Mouse (Mus musculus): ENCODE measurements at regions not wholly inside any gene's neighbourhood (a gene's known extent, or its start where the extent isn't known, plus 50 kb on each side); places are given as distances from the start of the nearest gene placed in this dataset.
"Not testable (repeated sequence)": the region's sequence is repeated elsewhere in the genome, so short reads cannot be mapped to it uniquely, and the experiment has no call there.

GRCm38 (mm10) chr10:119146342-119146741, 93.5 kb downstream of the Cand1 start:
- no peak for DNase-seq (ENCODE audit: low spot score in 2 of 2)

GRCm38 (mm10) chr10:119142866-119143265, 97.0 kb downstream of the Cand1 start:
- no peak for DNase-seq (ENCODE audit: low spot score in 2 of 2)

- no peak for DNase-seq (ENCODE audit: low spot score in 2 of 2)
These were observed 97.5 kb downstream of the Cand1 start for GRCm38 (mm10) chr10:119142307-119142706.

- no peak for DNase-seq (ENCODE audit: low spot score in 2 of 2)
These were observed 101.6 kb downstream of the Cand1 start for GRCm38 (mm10) chr10:119138237-119138636.

DNA sequence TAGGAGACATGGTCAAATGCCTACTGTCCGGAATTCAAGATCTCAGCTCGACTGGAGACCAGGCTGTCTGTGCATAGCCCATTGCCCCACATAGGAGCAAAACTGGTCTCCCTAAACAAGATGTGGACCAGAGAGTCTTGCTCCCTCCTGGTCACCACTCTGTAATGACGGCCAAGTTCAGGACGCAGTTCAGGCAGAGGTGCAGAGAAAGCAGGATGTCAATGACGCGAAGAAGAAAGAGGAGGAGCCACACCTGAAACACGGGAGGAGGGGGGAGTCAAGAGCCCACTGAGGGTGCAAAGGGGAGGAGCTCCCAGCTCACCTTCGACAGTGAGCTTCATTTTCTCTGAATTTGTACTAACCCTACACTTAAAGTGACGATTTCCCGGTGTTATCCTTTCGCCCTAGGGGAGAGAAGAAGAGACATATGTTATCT, 104.3 kb downstream of the Cand1 start:
- no peak for DNase-seq (ENCODE audit: low spot score in 2 of 2)

DNA sequence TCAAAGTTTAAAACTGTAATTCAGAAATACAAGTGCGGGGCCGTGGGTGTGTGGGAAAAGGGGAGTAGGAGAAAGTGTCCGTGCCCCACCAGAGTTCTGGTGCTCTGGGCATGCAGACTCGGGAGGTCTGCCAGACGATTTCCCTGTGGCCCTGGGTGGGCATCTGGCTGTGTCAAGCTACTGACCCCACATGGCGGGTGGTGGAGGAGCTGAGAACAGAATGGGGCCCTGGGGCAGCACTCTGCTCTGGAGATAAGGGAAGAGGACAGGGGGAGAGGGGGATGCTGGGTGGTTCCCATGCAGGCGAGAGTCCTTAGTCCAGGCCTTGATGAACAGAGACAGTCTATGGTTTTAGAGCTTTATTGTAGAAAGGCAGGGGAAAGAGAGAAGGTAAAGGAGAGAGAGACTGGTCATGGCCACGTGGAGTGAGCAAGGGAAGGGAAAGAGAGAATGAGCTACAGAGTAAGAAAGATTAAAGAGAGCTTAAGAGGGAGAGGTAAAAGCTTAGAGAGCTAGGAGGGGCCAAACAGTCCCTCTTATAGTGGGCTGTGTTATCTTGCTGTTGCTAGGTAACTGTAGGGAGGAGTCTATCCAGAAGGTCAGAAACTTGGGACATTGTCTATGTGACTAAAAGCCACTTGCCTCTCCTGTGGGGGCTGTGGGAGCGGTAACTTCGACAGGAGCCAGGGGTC, 104.9 kb downstream of the Cand1 start:
- no peak for DNase-seq (ENCODE audit: low spot score in 2 of 2)

DNA sequence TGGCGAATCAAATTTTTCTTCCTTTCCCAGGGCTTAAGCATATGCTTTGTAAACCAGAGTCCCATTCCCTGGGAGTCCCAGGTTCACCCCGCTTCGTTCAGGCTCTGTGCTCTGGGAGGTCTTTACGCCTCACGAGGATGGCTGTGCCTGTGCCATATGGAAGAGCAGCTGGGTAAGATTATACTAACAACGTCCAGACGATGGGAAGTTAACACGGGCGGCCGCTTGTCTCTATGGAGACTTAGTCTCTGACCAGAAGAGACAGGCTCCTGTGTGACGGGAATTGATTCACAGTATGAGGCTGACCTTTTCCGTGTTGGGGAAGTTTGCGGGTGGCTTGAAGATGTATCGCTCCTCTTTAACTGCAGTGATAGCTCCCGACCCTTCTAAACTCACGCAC, 107.9 kb downstream of the Cand1 start:
- DNase-seq (ENCODE audit: low spot score in 2 of 2), result no peak

- no peak for DNase-seq (ENCODE audit: low spot score in 2 of 2)
These were observed 109.2 kb downstream of the Cand1 start for GRCm38 (mm10) chr10:119130676-119131075.

DNA sequence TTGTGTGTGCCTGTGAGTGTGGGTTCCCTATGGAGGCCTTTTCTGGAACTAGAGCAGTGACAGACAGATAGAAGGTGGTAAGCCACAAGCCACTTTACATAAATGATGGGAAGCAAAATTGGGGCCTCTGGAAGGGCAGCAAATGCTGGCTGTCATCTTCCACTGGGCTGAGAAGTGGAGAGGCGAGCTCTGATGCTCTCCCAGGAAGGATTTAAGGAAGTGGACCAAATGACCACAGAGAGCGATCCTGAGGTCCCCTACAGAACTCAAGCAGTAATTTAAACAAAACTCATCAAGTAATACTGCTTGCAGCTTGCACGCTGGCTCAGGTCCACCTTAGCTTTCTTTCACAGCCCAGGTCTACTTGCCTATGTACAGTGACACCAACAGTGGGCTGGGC, 111.8 kb downstream of the Cand1 start:
- DNase-seq (ENCODE audit: low spot score in 2 of 2), result no peak

- DNase-seq (ENCODE audit: low spot score in 2 of 2), result no peak
These were observed 116.3 kb downstream of the Cand1 start for GRCm38 (mm10) chr10:119123517-119123916.

GRCm38 (mm10) chr10:119122347-119122746, 117.5 kb downstream of the Cand1 start:
- DNase-seq (ENCODE audit: low spot score in 2 of 2), result no peak

GRCm38 (mm10) chr10:119121575-119121974, 118.3 kb downstream of the Cand1 start:
- DNase-seq (ENCODE audit: low spot score in 2 of 2), result no peak

GRCm38 (mm10) chr10:119116843-119117390, 122.9 kb downstream of the Cand1 start:
- no peak for DNase-seq (ENCODE audit: low spot score in 2 of 2)

GRCm38 (mm10) chr10:119115200-119115599, 124.7 kb downstream of the Cand1 start:
- not testable (repeated sequence) for DNase-seq (ENCODE audit: low spot score in 2 of 2)

DNA sequence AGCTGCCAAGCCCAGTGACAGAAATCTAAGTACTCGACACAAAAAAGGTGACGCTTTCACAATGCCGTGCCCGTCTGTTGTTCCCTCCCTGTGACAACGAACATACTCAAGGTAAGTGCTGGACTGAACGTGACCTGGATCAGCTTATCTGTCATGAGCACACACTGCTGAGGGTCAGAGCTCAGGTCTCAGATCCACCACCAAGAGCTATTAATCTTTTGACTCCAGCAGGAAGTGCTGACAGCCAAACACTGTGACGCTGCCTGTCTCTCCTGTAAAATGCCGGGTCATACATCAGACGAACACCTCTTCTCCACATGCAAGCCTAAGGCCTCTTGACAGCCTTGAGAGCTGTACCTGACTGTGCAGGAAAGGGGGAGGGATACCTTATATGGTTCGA, 125.2 kb downstream of the Cand1 start:
- DNase-seq (ENCODE audit: low spot score in 2 of 2), result no peak

GRCm38 (mm10) chr10:119111886-119112285, 128.0 kb downstream of the Cand1 start:
- DNase-seq (ENCODE audit: low spot score in 2 of 2), result no peak

GRCm38 (mm10) chr10:119111409-119111808, 128.4 kb downstream of the Cand1 start:
- DNase-seq (ENCODE audit: low spot score in 2 of 2), result no peak

- DNase-seq (ENCODE audit: low spot score in 2 of 2), result no peak
These were observed 129.2 kb downstream of the Cand1 start for GRCm38 (mm10) chr10:119110614-119111013.

GRCm38 (mm10) chr10:119109207-119109606, 130.6 kb downstream of the Cand1 start:
- no peak for DNase-seq (ENCODE audit: low spot score in 2 of 2)

DNA sequence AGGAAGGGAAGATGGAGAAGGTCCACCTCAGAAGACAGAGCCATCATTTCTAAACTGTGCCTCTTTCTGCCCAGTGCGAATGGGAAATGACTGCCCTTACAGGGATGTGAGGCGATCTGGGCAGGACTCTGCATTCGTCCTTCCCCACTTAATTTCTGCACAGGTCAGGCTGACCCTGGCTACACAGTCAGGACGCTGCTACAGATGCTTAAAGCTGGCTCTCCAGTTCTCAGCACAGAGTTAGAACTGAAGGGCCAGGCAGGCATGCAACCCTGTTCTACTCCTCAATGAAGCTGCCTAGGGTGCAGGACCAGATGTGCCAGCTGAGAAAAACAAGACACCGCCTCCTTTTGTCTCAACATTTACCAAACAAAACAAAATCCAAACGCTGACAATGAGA, 132.1 kb downstream of the Cand1 start:
- no peak for DNase-seq (ENCODE audit: low spot score in 2 of 2)

DNA sequence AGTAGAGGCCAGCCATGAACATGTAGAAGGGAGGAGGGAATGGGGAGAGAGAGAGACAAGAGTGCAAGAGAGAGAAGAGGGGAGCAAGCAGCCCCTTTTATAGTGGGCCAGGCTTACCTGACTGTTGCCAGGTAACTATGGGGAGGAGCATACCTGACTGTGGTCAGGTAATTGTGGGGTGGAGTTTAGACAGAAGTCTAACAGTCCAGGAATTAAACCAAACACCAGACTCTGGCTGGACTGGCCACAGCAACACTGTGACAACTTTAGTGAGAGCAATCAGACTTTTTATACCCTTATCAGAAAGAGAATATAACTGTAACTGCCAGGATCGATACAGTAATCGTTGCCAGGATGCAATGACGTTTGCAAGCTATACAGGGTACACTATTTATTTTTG, 133.8 kb downstream of the Cand1 start:
- no peak for DNase-seq (ENCODE audit: low spot score in 2 of 2)

- DNase-seq (ENCODE audit: low spot score in 2 of 2), result no peak
These were observed 134.5 kb downstream of the Cand1 start for GRCm38 (mm10) chr10:119105279-119105881.

GRCm38 (mm10) chr10:119100511-119100910, 139.3 kb downstream of the Cand1 start:
- peak; percentile 10 to 24 for DNase-seq (ENCODE audit: low spot score in 2 of 2)

All from heart, adult 9 months (tissue).